Mouse (Mus musculus): ENCODE results near the gene Prph.

DNA sequence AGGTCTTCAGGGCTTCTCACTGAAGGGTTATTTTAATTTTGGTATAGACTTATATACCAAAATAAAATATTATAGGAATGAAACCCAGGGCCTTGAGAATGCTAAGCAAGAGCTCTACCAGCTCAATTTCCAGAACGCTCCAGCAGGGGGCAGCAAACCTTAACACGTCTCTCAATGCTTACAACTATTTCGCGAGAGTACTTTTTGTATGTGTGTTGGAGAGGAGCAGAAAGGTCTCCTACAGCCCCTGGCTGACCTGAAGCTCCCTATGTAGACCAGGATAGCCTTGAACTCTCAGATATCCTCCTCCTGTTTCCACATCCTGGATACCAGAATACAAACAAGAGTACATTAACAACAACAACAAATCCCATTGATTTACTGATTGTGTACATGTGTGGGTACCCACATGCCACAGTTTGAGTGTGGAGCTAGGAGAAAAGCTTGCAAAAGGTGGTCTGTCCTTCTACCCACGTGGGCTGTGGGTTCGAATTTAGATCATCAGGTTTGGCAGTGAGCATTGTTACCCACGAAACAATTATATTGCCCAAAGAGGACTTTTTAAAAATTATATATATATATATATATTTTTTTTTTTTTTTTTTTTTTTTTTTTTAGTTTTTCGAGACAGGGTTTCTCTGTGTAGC, 30.2 kb upstream of the Prph start:
- TF ChIP-seq POLR2A (IDR thresholded peaks at IDR 0.05; ENCODE audit: borderline replicate concordance, extremely low read depth, insufficient read depth, insufficient read length, poor library complexity, severe bottlenecking) (no peak), CTCF (IDR thresholded peaks at IDR 0.05; ENCODE audit: borderline replicate concordance, extremely low read depth, insufficient read depth, insufficient read length) (peak; percentile 82; the same call in 1 of the 2 replicates)

Data from brain, embryonic 14.5 days (tissue).